Mouse (Mus musculus): ENCODE data around the gene Gm11627.
"Not testable (repeated sequence)": the region's sequence is repeated elsewhere in the genome, so short reads cannot be mapped to it uniquely, and the experiment has no call there.

Gene Gm11627

DNA sequence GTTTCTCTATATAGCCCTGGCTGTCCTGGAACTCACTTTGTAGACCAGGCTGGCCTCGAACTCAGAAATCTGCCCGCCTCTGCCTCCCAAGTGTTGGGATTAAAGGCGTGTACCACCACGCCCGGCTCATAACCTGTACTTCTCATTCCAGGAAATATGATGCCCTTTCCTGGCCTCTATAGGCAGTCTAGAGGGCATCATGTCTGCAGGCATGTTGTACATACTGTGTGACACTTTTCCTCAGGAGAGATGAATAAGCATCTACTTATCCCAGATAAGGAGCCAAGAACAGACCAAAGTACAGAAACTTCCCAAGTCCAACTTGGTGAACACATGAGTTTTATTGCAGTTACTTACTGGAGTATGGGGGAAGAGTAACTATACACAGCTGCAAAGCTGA, 20.6 kb downstream of the Gm11627 start:
- no peak for DNase-seq

DNA sequence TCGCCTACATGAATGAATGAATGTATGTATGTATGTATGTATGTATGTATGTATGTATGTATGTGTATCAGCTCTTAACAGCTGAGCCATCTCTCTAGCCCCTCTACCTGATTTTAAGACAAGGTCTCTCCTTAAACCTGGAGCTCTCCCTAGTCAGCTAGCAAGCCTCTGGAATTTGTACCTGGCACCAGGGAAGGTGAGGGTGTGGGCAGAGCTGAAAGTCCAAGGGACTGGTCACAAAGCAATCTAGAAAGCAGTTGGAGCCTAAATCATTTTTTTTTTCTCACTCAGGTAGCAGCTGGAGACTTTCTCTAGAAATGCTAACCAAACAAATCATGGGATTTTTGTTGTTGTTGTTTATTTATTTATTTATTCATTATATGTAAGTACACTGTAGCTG, 21.9 kb downstream of the Gm11627 start:
- DNase-seq = peak; percentile 65 to 68

DNA sequence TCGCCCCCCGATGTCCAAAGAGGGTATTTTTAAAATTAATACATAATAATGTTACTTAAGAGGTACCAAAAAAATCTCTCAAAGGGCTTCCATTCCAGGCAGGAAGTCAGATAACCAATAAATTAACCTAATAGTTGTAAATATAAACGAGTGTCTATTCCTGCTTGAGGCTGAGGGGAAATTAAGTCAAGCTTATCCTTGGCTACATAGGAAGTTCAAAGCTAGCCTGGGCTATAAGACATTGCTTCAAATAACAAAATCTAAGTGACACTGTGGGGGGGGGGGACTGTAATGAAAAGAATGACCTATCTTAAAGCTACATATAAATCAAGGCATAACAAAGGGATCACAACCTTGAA, 22.6 kb downstream of the Gm11627 start:
- DNase-seq = no peak

DNA sequence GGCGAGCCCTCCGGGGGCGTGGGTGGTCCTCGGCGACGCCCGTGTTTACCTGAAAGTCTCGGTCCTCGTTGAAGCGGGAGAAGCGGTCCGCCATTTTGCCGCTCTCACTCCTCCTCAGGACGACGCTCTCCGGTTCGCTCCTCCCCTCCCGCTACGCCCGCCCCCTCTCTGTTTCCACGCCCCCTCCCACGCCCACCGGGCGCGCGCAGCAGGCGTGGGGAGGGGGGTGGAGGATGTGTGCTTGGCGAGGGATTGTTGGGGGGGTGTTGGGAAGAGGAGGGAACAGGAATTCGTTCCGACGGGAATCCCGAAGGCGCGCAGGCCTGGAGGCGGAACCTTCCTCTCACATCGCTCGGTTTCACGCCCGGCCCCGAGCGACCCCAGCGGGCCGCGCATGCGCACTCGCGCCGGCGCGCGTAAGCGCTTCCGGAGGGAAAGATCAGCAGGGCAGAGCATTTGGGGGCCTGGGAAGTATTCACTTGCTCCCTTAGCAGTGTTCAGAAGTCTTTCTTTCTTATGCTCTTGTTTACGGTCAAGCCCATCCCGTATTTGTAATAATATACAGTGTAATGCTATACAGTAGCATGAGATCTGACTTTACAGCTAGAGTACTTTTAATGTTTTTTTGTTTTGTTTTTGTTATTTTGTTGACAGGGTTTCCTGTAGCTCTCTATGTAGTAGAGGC, 23.1 kb downstream of the Gm11627 start, which contains the start of gene Gpatch8:
Gene Gpatch8, minus strand, starts transcription at position 362 of the 685 bp plus-strand sequence.
- DNase-seq = peak; percentile 96 to 97

DNA sequence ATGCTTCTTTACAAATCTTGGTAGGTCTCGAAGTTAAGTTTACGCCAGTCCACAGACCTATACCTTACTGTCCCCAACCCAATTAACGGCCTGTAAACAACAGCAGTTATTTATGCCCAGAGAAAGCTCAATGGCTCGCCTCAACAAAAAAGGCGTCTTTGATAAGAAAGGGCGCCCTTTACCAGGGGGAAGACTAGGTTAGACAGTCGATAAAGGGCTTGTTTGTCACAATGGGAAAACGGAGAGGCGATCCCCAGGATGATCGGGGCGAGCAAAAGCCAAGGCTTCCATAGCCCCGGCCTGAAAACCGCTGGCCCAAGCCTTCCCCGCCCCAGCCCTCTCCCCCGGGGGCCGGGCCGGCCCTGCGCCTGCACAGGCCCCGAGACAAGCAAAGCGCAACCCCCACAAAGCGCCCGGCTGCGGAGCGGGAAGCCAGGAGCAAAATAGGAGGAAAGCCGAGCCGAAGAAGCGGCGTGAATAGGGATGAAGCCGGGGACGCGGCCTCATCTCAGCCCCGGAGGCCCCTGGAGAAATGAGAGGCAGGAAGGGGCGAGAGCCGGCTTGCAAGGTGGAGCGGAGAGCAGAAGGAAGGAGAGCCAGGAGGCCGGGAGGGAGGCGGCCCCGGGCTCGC, 23.7 kb downstream of the Gm11627 start:
- no peak for DNase-seq

DNA sequence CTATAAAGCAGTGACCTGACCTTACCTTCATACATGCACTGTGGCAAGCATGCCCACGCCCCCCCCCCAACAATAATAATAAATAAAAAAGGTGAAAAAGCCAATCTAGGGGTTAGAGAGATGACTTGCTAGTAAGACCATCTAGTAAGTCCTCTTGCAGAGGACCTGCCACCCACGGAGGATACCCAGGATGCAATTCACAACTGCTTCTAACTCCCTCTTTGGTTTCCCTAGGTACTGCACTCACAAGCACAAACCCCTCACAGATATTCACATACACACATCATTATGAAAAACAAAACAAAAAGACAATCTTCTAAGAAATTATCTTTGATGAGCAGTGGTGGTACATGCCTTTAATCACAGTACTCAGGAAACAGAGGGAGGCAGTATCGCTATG, 27.2 kb downstream of the Gm11627 start:
- no peak for DNase-seq

DNA sequence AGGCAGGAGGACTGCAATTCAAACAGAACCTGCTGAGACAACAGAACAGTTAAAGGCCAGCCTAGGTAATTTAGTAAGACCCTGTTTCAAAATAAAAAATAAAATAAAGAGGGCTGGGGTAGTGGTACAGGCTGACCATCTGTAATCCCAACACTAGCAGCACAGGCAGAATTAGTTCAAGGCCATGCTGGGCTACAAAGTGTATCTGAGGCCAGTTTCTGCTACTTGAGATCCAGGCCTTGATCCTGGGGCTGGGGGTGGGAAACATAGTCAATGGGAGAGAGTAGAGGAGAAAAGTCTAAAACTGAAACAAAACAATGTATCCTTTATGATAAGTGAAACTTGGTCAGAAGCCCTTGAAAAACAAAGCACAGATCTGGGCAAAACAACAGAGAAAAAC, 28.1 kb downstream of the Gm11627 start:
- DNase-seq = no peak

DNA sequence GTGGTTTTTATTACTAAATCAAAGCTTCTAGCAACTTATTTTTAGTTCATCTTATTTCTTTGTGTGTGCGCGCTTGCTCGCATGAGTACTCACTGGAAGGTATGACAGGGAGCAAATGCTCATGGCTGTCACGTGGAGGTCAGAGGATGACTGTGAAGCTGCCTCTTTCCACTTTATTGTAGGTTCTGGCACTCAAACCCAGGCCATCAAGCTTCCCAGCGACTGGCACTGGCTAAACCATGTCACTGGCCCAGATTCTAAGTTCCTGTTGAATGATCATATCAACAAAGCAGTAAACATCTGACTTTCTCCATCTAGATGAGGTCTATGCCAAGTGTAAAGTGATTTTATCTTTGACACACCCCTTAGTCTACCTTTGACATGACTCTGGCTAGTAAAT, 37.8 kb downstream of the Gm11627 start:
- DNase-seq = no peak

DNA sequence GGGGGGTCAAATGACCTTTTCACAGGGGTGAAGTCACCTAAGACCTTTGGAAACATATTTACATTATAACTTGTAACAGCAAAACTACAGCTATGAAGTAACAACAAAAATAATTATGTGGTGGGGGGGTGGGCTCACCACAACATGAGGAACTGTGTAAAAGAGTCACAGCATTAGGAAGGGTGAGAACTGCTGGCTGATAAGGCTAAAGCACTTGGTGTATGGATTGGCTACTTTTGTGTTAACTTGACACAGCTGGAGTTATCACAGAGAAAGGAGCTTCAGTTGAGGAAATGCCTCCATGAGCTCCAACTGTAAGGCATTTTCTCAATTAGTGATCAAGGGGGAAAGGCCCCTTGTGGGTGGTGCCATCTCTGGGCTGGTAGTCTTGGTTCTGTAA, 39.0 kb downstream of the Gm11627 start:
- DNase-seq = not testable (repeated sequence)

DNA sequence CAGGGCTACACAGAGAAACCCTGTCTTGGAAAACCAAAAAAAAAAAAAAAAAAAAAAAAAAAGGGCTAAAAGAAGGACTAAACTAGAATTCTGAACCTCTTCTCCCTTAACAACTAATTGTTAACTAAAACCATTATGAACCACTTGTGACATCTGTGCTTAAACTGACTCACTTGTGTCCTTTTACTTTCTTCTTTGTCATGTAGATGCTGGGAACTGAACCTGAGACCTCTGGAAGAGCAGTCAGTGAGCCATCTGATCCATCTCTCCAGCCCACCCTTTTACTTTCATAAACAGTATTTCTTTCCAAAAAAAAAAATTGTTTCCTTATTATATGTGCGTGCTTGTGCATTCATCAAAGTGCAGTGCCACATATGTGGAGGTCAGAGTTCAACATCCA, 39.6 kb downstream of the Gm11627 start:
- no peak for DNase-seq

DNA sequence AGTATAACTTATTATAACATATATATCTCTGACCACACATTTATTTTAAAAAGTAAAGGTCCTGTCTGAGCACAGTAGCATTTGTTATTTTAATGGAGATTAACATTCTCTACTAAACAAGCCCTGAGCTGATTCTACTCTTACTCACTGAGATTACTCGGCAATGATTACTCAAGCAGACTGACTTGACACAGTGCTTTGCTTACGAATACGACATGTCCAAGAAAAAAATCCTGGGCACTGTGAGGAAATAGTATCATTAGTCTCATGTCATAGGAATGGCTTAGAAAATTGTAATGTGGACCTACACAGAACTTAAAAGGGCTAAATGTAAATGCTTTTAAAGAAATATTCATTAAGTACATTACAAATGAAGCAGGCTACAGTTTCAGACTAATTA, 43.1 kb downstream of the Gm11627 start:
- DNase-seq = no peak

DNA sequence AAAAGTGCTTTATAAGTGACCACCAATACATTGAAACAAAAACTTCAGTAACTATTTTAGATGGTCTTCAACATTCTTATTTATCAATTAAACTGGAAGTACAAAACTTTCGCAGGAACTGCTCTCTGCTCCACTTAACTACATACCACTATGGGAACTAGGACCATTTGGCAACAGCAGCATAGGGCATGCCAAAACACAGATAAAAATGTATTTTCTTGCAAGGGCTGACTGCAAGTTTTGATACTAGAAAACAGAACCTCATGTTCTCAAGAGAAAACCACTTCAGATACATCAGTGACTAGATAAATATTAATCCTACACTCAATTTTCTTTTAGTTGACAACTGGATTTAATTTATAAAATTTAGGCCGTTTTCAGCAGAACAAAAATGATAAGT, 45.2 kb downstream of the Gm11627 start:
- DNase-seq = no peak

DNA sequence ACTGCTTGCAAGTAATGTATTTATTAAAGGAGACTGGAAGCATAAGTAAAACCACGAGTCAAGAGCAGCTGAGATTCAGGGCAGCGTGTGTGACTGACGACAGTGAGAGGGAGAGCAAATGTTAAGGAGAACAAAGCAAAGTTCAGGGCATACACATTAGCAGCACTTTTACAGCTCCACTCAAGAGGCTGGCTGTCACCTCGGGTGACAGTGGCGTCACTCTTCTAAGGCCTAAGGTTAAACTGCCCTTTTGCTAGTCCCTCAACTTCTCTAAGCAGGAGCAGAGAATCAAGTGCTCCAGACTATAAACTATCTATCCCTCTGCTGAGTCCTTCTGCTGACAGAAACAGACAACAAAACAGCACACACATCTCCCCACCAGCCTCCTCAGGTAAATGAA, 47.8 kb downstream of the Gm11627 start:
- DNase-seq = peak in 1 of 2 experiments; percentile 11
